Mouse (Mus musculus) spleen, adult 2 months (tissue): ENCODE data around the gene Pcyt1b. TPM values are rescaled to one million over a fixed set of nuclear protein-coding genes. Genes with fewer than 3 reads are reported as not detected.

Experiments used
- DNase-seq, 2 experiments: peaks; one replicate each; pipeline versions ENCODE4 v3.0.0 to v3.0.0-alpha.2; 2012 to 2021; ENCODE audit warnings: low spot score in 2 of 2, low read depth in 1 of 2
- H3K27ac ChIP-seq: fragments of 200-500 bp; 2 replicates; pipeline ENCODE4 v1.5.1; 2012; ENCODE audit warnings: low read length, inconsistent platforms; ENCODE audit not compliant: insufficient read depth
- H3K27me3 ChIP-seq: fragments of 200-500 bp; 2 replicates; pipeline ENCODE4 v1.6.1; 2012; ENCODE audit warnings: mild to moderate bottlenecking, moderate library complexity, low read length, inconsistent platforms; ENCODE audit not compliant: control insufficient read depth, insufficient read depth
- H3K36me3 ChIP-seq: fragments of 200-500 bp; 2 replicates; pipeline ENCODE4 v1.6.1; 2012; ENCODE audit warnings: mild to moderate bottlenecking, low read length, inconsistent platforms; ENCODE audit not compliant: control insufficient read depth, insufficient read depth
- H3K4me1 ChIP-seq: fragments of 200-500 bp; 2 replicates; pipeline ENCODE4 v1.6.1; 2011; ENCODE audit warnings: inconsistent platforms; ENCODE audit not compliant: control insufficient read depth, insufficient read depth, insufficient read length
- H3K4me3 ChIP-seq: fragments of 200-500 bp; 2 replicates; pipeline ENCODE4 v1.5.1; 2011; ENCODE audit warnings: mild to moderate bottlenecking, inconsistent platforms; ENCODE audit not compliant: insufficient read depth, insufficient read length; ENCODE audit errors: extremely low read depth
- CTCF ChIP-seq: fragments of 200-500 bp; IDR thresholded peaks from 2 replicates; pipeline ENCODE4 v1.5.1; 2011; ENCODE audit warnings: mild to moderate bottlenecking, inconsistent platforms; ENCODE audit not compliant: insufficient read depth, insufficient read length, insufficient replicate concordance; ENCODE audit errors: extremely low read depth
- POLR2A ChIP-seq: fragments of 200-500 bp; IDR thresholded peaks from 2 replicates; pipeline ENCODE4 v1.6.1; 2011; ENCODE audit warnings: low read depth, low read length, inconsistent platforms
- WGBS: fragments of 180-500 bp; shearing (Covaris S2); methylation state at CpG from one replicate; pipeline ENCODE4 v1.1.7; 2018; 5-methylcytosine and 5-hydroxymethylcytosine counted together
- polyA plus RNA-seq: library from polyadenylated mRNA; depleted of rRNA; stranded (reverse); fragments of >200 nt; gene quantifications from 2 replicates; pipeline ENCODE4 v1.2.3, GENCODE M21; 2012

Pcyt1b gene
- polyA plus RNA-seq, 1 experiment = 0.85 TPM

- no peak for DNase-seq
- Histone ChIP-seq H3K27me3 (no peaks in the 10 kb centered on the region), H3K4me3 (no peak overlapping the region), H3K4me1 (no peaks in the 10 kb centered on the region), H3K27ac (no peak overlapping the region), H3K36me3 (no peaks in the 10 kb centered on the region)
- 73% methylated on average over 6 of the region's 6 CpGs for WGBS
- TF ChIP-seq CTCF = no peak
- no peak for TF ChIP-seq POLR2A
These were observed 78.5 kb downstream of the Pcyt1b start for GRCm38 (mm10) chrX:93732975-93733748.

GRCm38 (mm10) chrX:93749165-93749564, 94.5 kb downstream of the Pcyt1b start:
- no peak for TF ChIP-seq POLR2A
- TF ChIP-seq CTCF = no peak
- Histone ChIP-seq H3K36me3 (no peaks in the 10 kb centered on the region), H3K27ac (no peak overlapping the region)

GRCm38 (mm10) chrX:93750566-93750965, 95.9 kb downstream of the Pcyt1b start:
- Histone ChIP-seq H3K27me3 (no peaks in the 10 kb centered on the region), H3K4me3 (no peak overlapping the region), H3K4me1 (no peaks in the 10 kb centered on the region), H3K36me3 (no peaks in the 10 kb centered on the region), H3K27ac (no peak overlapping the region)
- no peak for TF ChIP-seq POLR2A
- no peak for TF ChIP-seq CTCF
- no peak for DNase-seq
- 87% methylated on average over 6 of the region's 6 CpGs for WGBS

More at GRCm38 (mm10) chrX:93749165-93749564, 94.5 kb downstream of the Pcyt1b start:
- no peaks in the 10 kb centered on the region for H3K4me1 ChIP-seq
- H3K27me3 ChIP-seq = no peaks in the 10 kb centered on the region
- 92% methylated on average over 1 of the region's 1 CpGs for WGBS
- DNase-seq = no peak
- H3K4me3 ChIP-seq = no peak overlapping the region

- DNase-seq = no peak
- Histone ChIP-seq H3K27me3 (no peaks in the 10 kb centered on the region), H3K4me3 (no peak overlapping the region), H3K27ac (no peak overlapping the region), H3K36me3 (no peaks in the 10 kb centered on the region), H3K4me1 (no peaks in the 10 kb centered on the region)
- 89% methylated on average over 11 of the region's 11 CpGs for WGBS
- TF ChIP-seq POLR2A = no peak
- TF ChIP-seq CTCF = no peak
These were observed 100.7 kb downstream of the Pcyt1b start for GRCm38 (mm10) chrX:93755210-93755842.

- H3K27ac ChIP-seq = no peak overlapping the region
- no peak for DNase-seq
- no peak overlapping the region for H3K4me3 ChIP-seq
- TF ChIP-seq CTCF (no peak), POLR2A (no peak)
- H3K4me1 ChIP-seq = no peaks in the 10 kb centered on the region
- WGBS = 77% methylated on average over 7 of the region's 7 CpGs
- no peaks in the 10 kb centered on the region for H3K36me3 ChIP-seq
- no peaks in the 10 kb centered on the region for H3K27me3 ChIP-seq
These were observed 102.3 kb downstream of the Pcyt1b start for GRCm38 (mm10) chrX:93756867-93757455.

GRCm38 (mm10) chrX:93760770-93761169, 106.1 kb downstream of the Pcyt1b start:
- no peaks in the 10 kb centered on the region for H3K36me3 ChIP-seq
- TF ChIP-seq CTCF (no peak), POLR2A (no peak)
- H3K27ac ChIP-seq = no peak overlapping the region
- H3K4me3 ChIP-seq = no peak overlapping the region
- DNase-seq = no peak
- no peaks in the 10 kb centered on the region for H3K4me1 ChIP-seq
- no peaks in the 10 kb centered on the region for H3K27me3 ChIP-seq
- WGBS = 86% methylated on average over 3 of the region's 3 CpGs

GRCm38 (mm10) chrX:93789562-93789961, 134.9 kb downstream of the Pcyt1b start:
- no peak overlapping the region for H3K4me3 ChIP-seq
- TF ChIP-seq POLR2A = no peak
- no peak for TF ChIP-seq CTCF
- H3K4me1 ChIP-seq = no peaks in the 10 kb centered on the region
- no peaks in the 10 kb centered on the region for H3K27me3 ChIP-seq
- H3K36me3 ChIP-seq = no peaks in the 10 kb centered on the region
- DNase-seq = no peak
- H3K27ac ChIP-seq = no peak overlapping the region
- WGBS = 78% methylated on average over 1 of the region's 1 CpGs
